Mouse (Mus musculus) granulocyte monocyte progenitor cell, adult 5-6 weeks (primary cell): Measurements from ENCODE around the gene Hsp90ab1. TPM values are rescaled to one million over a fixed set of nuclear protein-coding genes. Genes with fewer than 3 reads are reported as not detected.

Source experiments
- ATAC-seq: replicated peaks from 2 replicates; pipeline ENCODE4 v1.8.0; 2016; ENCODE audit warnings: mild to moderate bottlenecking, moderate TSS enrichment, inconsistent platforms; ENCODE audit not compliant: poor library complexity, severe bottlenecking
- total RNA-seq, 2 experiments: library from RNA; stranded (forward) in 1 of 2; stranded (reverse) in 1 of 2; fragments of 200-712, 200-1000 nt in 1 of 2; fragments of >200 nt in 1 of 2; fragmentation: Nextera tagmentation in 1 of 2; gene quantifications; 2 replicates each; pipeline ENCODE4 v1.2.3; 2014 to 2017

The Hsp90ab1 gene
- total RNA-seq, 2 experiments from 2014 or later: 2,073 to 2,522 TPM

DNA sequence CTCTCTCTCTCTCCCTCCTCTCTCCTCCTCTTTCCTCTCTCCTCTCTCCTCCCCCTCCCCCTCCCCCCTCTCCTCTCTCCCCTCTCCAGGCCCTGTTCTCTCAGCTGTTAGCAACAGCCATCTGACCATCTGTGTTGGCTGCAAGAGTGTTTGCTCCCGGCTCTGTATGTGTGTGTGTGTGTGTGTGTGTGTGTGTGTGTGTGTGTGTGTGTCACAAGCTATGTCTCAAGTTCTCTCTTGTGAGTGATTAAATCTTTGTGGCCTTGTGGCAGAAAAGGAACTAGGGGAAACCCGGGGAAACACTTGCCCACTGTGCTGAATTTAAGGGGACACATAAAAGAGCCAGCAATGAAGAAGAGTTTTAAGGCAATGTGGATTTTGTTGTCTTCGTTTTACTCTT, 24.7 kb upstream of the Hsp90ab1 start:
- ATAC-seq: peak; percentile 51

DNA sequence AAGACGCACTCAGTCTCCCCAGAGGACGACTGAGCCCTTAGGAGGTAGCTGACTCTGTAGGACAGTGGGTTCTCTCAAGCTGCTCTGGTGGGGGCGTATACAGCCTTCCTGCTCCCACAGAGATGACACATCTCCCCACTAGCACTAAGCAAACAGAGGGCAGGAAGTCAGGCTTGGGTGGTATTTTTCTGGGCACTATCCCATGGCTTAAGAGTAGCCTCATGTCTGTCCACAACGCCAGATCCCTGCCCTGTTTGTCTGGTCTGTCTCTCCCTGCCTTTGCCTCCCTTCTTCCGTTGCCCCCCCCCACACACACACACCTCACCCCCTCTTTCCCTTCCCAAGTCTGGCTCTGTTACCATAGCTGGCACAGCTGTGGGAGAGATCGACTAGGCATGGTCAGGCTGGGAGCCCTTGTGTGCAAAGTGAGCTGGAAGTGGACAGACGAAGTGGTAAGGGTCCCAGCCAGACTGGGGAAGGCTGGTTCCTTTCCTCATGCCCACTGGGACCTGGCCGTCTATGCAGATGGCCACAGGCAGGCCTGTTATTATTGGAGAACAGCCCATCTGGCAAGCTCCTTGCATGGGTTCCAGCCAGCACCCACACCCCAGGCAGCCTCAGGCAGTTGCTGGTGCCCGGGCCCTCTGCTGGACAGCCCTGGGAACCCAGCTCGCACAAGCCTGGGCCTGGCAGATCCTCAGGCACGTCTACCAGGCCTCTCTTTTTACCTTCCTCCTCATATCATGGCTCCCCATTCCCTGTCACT, 23.7 kb upstream of the Hsp90ab1 start:
- ATAC-seq: peak; percentile 60

DNA sequence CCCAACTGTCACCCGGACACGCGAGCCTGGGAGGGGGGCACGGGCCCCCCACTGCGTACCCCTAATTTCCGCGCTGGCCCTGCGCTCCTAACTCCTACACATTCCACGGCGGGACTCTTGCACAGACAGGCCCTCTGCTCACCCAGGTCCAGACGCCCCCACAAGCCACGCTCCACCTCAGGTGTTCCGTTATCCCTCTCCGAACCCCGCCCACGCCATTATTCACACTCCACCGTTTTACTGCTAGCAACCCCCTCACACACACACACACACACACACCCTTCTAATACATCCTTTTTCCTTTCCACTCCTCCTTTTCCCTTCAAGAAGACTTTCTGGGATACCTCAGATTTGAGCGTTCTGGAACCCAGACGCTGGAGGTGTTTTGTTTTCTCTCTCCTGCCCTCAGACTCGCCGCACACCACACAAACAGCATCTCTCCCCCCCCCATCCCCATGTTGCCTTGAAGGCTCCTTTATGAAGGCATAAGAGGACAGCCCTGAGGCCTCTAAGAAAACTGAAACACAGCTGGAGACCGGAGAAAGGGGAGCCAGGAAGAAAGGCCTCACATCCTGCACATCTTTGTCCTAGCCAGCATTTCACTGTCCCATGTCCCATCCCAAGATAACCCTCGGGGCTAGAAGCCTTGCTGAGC, 22.8 kb upstream of the Hsp90ab1 start:
- ATAC-seq: no peak

DNA sequence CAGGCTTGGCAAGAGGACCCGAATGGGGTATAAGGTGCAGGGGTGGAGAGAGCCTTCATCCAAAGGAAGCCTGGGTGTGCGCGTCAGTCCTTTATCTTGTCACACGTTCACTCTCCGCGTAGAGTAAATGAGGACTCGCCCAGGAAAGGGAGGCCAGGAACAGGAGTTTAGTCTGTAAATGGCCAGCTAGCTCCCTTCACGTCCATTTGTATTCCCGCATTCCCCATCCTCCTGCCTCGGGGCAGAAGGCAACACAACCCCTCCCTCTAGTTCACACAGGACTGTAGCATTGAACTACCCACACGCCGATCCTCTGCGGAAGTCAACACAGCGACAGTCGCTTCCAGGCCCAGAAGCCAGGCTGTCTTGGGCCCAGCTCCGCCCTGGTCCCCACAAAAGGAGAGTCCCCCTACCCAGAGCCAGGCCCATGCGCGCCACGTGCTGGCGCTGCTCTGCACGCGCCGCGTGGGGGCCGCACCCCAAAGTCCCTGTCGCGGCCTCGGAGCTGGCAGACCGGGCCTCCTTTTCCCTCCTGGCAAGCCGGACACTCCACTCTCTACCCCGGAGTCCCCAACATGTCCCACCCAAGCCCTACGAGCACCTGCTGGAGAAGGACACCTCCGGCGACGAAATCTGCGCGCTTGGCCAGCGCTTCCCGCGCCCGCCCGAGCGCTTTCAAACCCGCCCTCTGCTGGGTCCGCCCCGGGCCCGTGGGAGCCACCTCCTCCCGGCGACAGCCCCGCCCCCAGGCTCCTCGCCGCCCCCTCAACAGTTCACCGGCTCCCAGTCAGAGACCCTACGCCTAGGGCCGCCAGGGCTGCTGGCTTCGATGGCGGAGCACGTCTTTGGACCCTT, 22.0 kb upstream of the Hsp90ab1 start:
- ATAC-seq: peak; percentile 65

DNA sequence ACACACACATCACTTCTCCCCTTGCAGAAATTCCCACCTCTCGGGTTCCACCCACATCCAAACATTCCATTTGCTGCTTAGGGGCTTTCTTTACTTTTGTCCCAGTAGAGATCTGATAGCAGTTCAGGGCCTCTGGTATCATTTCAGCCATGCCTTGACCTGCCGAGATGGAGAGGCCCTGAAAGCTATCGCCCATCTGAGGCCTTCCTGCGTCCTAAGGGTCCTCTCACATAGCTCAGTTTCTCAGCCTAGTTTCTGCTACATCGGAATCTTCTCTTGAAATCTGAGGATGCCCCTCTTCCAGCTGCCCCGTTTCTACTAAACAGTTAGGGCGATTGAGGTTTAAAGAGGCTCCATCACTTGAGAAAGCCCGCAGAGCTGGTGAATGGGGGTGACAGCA, 21.1 kb upstream of the Hsp90ab1 start:
- ATAC-seq: no peak

DNA sequence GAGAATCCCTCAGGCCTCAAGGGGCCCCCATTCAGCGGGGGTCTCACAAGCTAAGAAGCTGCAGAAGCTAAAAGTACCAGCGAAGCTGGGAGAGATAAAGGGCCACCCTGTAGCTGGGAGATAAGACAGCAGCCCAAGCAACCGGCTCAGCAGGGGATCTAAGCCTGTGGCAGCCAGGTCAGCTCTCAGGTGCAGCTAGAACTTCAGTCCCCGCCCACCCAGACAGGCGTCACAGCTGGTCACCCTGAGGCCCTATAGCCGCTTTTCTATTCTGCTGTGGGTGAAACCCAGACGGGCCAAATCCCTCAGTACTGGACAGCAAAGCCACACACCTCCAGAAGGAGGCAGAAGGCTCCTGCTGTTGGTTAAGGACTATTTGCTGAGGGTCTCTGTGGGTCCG, 20.4 kb upstream of the Hsp90ab1 start:
- no peak for ATAC-seq

DNA sequence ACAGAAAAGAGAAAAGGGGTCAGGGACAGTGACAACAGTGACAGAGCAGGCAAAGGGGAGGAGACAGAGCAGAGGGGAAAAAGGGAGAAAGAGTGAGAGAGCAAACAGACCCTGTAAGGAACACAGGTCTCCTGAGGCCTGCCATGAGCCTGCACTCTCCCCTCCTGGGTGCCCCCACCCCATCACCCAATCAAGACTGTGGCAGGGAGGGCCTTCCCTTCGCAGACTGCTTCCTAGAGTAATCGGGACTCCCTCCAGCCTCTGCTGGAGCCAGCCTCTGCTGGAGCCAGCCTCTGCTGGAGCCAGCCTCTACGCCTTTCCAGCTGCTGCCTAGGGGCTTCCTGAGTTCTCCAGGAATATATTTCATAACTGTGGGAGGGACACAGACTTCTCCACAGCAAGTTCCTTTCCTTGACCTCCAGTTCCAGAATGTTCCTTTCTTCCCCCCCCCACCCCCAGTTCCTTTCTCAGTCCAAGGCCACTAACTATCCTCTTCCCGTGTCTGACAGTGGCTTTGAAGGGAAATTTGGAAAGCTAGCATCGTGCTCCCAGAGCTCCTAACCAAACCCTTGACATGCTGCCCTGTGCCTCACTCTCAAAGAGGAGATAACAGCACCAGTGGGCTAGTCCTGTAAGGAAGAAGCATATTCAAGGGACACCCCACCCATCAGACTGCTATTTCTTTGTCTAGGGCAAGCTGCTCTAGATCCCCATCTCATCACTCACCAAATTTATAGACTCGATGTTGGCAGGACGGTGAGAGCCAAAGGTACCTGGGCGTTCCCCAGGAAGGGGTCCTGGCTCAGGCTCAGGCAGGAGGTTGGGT, 19.7 kb upstream of the Hsp90ab1 start:
- no peak for ATAC-seq

DNA sequence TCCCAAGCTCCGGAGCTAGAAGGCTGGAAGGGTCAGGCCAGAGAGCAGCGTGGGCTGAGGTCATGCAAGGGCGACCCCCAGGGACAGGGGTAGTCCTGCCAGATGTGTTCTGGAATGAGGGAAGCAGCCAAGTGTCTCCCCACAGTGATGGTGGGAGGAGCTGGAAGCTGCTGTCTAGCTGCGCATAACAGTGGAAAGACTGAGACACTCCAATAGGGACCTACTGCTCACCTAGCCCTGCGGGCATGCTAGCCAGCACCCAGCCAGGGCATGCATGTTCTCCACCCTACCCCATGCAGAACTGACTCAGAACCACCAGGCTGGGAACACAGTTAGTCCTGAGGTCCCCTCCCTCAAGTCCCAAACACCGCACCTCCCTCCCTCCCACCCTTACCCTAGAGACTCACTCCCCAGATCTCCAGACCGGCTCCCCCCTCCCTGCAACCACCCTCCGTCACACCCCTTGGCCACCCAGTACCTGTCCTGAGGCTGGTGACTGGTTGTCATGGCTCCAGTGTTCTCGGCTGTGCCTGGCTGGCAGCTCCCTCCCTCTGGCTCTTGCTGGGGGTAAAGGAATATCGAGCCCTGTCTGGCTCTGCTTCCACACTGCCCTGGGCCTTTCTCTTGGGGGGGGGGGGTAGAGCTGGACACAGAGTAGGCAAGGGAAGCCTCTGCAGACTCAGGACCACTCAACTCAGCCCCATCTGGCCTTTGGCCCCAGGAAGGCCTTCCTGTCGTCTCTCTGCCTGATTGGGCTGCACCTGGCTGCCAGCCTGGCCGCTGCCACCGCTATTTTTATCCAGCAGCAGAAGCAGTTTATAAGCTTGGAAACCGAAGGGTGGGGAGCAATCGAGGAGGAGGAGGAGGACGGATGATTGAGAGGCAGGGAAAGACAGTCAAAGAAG, 18.9 kb upstream of the Hsp90ab1 start:
- ATAC-seq: no peak

DNA sequence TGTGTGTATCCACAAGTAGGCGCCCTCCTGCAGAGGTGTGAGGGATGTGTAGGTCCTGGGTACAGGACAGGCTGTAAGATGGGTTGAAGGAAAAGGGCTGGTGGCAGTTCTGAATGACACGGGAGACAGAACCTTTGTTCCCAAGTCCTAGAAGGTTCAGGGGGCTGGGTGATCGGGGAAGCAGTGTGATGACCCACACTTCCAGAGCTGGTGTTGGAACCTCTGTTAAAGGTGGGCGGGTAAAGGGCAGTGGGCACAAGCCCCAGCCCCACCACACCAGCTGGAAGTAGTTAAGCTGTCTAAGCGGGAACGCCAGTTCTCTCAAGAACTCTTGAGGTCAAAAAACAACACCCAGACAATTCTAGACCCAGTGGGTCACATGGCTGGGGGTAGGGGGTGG, 17.3 kb upstream of the Hsp90ab1 start:
- ATAC-seq: no peak

DNA sequence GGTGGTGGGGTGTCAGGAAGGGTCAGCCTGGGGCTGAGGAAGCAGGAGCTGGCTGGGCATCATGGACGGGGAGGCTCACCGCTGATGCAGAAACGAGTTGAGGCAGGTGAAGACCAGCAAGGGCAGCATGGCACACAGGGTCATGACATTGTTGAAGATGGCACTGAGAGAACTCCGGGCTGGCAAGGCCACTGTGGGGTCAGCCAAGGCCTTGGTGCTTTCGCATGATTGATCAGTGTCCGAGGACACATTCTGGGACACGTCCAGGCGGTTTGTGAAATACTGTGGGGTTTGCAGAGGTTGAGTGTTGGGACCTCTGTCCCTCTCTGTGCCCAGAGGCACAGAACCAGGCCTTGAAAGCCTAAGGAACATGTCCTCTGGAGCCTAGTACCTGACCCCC, 16.8 kb upstream of the Hsp90ab1 start:
- ATAC-seq: no peak

DNA sequence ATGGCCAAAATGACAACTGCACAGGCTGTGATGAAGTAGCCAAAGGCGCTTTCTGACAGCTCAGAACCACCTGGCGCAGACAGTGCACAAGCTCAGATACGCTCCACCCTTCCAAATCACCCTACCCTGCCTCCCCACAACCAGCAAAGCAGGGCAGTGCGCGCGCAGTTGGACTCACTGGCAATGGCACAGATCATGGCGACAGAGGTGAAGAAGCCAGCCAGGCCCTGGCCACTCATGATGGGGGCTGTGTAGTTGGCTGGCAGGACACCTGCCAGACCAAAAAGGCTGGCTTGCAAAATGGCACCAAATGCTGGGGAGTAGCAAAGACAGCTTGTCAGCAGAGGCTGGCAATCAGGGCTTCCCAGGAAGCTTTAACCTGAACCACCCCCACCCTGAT, 16.2 kb upstream of the Hsp90ab1 start:
- ATAC-seq: no peak

DNA sequence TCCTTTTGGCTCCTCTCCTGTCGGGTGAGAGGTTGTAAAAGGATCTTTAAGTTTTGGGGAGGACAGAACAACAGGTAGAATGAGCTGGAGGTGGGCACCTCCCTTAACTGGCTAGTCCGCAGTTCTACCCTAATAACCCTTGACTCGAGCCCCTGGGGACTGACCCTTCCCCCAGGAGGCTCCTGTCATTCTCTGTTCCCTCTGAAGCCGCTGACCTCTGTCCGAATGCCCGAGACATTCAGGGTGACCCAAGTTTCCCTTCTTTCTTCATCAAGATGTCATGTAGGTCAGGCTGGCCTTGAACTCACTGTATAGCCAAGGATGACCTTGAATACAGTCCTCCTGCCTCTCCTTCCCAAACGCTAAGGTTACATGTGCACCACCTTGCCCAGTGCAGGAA, 15.3 kb upstream of the Hsp90ab1 start:
- ATAC-seq: no peak

DNA sequence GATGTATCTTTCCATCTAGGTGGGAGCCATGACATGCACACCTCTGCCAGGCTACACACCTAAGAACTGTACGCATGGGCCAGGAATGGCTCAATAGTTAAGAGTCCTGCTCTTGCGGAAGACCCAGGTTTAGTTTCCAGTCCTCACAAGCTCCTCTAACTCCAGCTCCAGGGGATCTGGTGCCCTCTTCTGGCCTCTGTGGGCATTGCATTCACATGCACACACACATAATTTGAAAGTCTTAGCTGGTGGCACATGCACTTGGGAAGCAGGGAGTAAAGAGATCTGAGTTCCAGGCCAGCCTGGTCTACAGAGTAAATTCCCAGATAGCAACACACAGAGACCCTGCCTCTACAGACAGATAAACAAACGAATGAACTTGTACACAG, 13.4 kb upstream of the Hsp90ab1 start:
- ATAC-seq: no peak

DNA sequence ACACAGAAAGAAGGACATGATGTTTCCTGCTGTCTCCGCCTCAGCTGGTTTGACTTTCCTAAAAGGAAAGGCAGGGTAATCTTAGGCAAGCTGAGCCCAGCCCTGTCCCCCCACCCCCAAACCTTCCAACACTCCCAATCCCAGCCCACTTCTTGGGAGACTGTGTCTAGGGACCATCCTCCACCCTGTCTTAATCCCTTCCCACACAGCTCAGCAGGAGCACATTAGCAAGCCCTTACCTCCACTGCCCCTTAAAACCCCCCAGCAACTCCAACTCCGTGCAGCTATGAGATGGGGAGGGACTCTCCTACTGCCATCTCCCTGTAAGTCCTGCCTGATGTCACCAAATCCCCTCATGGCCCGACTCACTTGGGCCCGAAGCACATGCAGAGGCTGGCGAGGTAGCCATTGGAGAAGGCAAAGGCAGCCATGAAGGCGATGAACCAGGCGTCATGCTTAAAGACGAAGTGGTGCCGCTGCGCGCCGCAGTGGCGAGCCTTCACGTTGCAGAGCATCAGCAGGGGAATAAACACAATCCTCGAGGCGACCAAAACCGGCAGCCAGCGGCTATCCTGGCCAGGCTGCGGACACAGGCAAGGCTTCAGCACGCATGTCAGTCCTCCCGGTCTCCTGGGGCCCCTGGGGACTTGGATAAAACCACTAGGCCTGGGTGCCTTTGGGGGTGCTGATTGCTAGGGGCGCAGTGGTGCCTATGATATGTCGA, 12.8 kb upstream of the Hsp90ab1 start:
- ATAC-seq: no peak

DNA sequence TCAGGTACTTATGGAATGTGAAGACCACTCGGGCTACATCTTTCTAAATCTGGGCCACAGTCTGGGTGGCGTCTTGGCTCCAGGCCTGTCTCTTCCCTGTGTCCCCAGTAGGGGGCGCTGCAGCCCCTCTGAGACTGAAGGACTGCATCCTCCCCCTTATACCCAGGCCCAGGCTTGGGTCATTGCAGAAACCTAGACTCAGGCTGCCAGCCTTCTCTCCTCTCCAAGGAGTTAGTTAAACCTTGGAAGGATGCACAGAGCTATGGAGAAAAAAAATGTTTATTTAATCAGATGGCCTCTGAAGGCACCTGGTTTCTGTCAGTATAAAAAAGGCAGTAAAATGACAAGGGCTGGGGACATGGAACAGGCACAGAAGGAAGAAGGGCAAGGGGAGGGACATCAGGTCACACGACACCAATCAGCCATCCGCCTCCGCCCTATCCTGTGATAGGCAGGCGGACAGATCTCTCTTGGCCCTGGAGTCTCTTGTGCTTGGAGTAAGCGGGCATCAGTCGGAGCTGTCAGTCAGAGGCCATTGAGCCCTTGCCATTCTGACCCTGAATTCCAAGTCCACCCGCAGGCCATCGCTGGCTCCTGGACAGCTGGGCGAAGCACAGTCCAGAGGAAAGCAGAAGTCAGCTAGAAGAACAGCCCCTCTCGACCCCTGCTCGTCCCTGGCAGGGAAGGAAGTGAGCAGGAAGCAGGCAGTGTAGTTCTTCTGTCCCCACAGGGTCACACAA, 12.0 kb upstream of the Hsp90ab1 start:
- peak; percentile 53 for ATAC-seq

DNA sequence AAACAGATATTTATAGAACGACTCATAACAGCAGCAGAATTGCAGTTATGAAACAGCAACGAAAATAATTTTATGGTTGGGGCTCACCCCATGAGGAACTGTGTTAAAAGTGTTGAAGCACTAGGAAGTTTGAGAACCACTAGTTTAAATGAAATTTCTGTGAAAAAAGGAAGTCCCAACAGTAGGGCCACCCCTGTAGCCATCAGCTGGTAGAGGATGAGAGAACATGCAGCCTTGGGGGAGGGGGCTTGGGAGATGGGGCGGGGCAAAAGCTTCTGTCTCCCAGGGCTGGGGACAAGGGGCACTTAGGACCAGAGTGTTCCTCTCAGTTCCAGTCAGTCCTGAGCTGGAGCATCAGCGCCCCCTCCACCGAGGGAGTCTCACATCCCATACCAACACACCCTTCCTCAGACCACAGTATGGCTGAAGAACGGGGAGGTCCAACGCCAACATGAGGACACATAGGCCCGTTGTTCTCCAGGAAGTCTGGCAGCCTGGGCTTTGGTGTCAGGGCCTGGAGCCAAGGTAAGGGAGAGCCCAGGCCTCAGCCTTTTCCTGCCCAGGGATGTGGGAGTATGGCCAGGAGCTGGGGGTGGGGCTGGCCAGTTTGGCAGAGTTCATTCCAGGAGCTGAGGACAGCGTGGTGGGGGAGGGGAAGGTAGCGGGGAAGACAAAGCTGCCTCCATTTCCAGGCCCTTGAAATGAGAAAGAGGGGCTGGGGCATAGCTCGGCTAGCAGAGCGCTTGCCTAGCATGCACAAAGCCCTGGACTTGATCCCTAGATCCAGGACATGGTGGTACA, 11.2 kb upstream of the Hsp90ab1 start:
- ATAC-seq: peak; percentile 49

DNA sequence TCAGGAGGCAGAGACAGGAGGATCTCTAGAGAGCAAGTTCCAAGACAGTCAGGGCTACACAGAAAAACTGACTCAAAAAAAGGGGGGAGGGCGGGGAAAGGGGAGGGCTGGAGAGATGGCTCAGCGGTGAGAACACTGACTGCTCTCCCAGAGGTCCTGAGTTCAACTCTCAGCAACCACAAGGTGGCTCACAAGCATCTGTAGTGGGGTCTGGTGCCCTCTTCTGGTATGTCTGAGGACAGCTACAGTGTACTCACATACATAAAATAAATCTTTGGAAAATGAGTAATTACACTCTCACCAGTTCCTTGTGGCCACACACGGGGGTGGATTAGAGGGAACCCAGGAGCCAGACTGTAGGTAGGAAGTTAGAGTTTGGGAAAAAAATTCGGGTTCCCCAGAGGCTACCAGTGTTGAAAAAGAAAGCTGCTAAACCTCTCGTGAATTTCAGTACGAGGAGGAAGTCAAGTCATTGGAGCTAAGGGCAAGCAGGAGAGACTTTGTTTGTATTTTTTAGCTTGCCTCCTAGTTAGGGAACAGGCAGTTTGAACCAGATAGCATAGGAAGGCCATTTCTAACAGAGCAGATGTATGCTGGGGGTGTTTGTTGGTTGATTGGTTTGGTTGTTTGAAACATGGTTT, 9.8 kb upstream of the Hsp90ab1 start:
- no peak for ATAC-seq
